In genomic region chrX:142808411-142808810, GRCm38 (mm10) we compare ENCODE assay signal across 9 mouse cellular contexts.
DNase-seq lines count a peak whose midpoint lies in the region; ATAC-seq and TF ChIP-seq lines count a peak whose summit lies in the region.
"Had no signal": no experiment of that assay in that cellular context is flagged by ENCODE, and none has a peak within 500 bp of the region (broad histone marks: within the 10 kb centered on the region; RNA-seq: fewer than 3 reads in every experiment).

No protein-coding gene starts in this region.

- H3K27me3 ChIP-seq in forebrain, embryonic 13.5 days = no peaks in the 10 kb centered on the region; the same call in 1 of the 2 replicates
- H3K27me3 ChIP-seq in kidney, postnatal 0 days (ENCODE audit: insufficient read depth, low read length) = no peaks in the 10 kb centered on the region

- WGBS in forebrain, embryonic 13.5 days = 39% methylated on average over 9 of the region's 9 CpGs
- 41% methylated on average over 9 of the region's 9 CpGs for WGBS in kidney, postnatal 0 days

- H3K9me3 ChIP-seq in forebrain, embryonic 13.5 days (replicated peaks) = no peaks in the 10 kb centered on the region
- H3K9me3 ChIP-seq in kidney, postnatal 0 days (replicated peaks; ENCODE audit: low read length) = no peaks in the 10 kb centered on the region
- H3K9me3 ChIP-seq: midbrain, embryonic 12.5 days had no signal

- peak; percentile 65 for DNase-seq in adrenal gland, postnatal 14 days
- no peak for DNase-seq in adrenal gland, postnatal 4 days (ENCODE audit: low spot score in 2 of 2)
- peak; percentile 39 for DNase-seq in urinary bladder, postnatal 25 days (ENCODE audit: low spot score)
- DNase-seq in urinary bladder, postnatal 4 days (ENCODE audit: low spot score in 2 of 2) = no peak
- DNase-seq in kidney, postnatal 0 days (ENCODE audit: low spot score) = peak; percentile 73
- peak; percentile 66 for DNase-seq in lung, postnatal 10 days
- DNase-seq in skeletal muscle tissue, adult 2 months (ENCODE audit: low read depth, low spot score) = peak; percentile 14

- no peak overlapping the region for H3K9ac ChIP-seq in forebrain, embryonic 13.5 days
- no peak overlapping the region for H3K9ac ChIP-seq in kidney, postnatal 0 days (ENCODE audit: low read depth, low read length)
- H3K9ac ChIP-seq: midbrain, embryonic 12.5 days had no signal

- no peaks in the 10 kb centered on the region for H3K36me3 ChIP-seq in forebrain, embryonic 13.5 days (ENCODE audit: poor library complexity, severe bottlenecking)
- H3K36me3 ChIP-seq in kidney, postnatal 0 days (ENCODE audit: insufficient read depth, low read length) = no peaks in the 10 kb centered on the region
- H3K36me3 ChIP-seq: midbrain, embryonic 12.5 days had no signal

- H3K27ac ChIP-seq in forebrain, embryonic 13.5 days = no peak overlapping the region
- no peak overlapping the region for H3K27ac ChIP-seq in kidney, postnatal 0 days
- H3K27ac ChIP-seq: midbrain, embryonic 12.5 days had no signal

- H3K4me1 ChIP-seq in forebrain, embryonic 13.5 days = no peaks in the 10 kb centered on the region
- no peaks in the 10 kb centered on the region for H3K4me1 ChIP-seq in kidney, postnatal 0 days (replicated peaks; ENCODE audit: insufficient read depth, low read length)
- H3K4me1 ChIP-seq: midbrain, embryonic 12.5 days had no signal

- H3K4me2 ChIP-seq in forebrain, embryonic 13.5 days = no peak overlapping the region
- H3K4me2 ChIP-seq in kidney, postnatal 0 days (ENCODE audit: low read length) = no peak overlapping the region
- H3K4me2 ChIP-seq: midbrain, embryonic 12.5 days had no signal

- peak; percentile 47 for ATAC-seq in forebrain, embryonic 13.5 days
- no peak for ATAC-seq in kidney, postnatal 0 days (replicated peaks; ENCODE audit: low FRiP score, low read depth)

- peak; percentile 74 for TF ChIP-seq CTCF in kidney, postnatal 0 days (IDR thresholded peaks at IDR 0.05; ENCODE audit: low read depth)

- H3K4me3 ChIP-seq in forebrain, embryonic 13.5 days = no peak overlapping the region
- no peak overlapping the region for H3K4me3 ChIP-seq in kidney, postnatal 0 days (replicated peaks; ENCODE audit: low read depth, low read length)
- H3K4me3 ChIP-seq: midbrain, embryonic 12.5 days had no signal

Comparison
In these comparisons a context has a peak if more than half of its experiments do, and no peak if none do; other contexts are left out.
1. DNase-seq: peak in adrenal gland, postnatal 14 days (single experiment), urinary bladder, postnatal 25 days (single experiment), kidney, postnatal 0 days (single experiment), lung, postnatal 10 days (single experiment) and skeletal muscle tissue, adult 2 months (single experiment); none in adrenal gland, postnatal 4 days (0 of 2) and urinary bladder, postnatal 4 days (0 of 2).